Mouse (Mus musculus) ovary, postnatal 36 days (tissue): ENCODE data around the gene Tomm6.
A peak's percentile ranks its signal among the peaks of the same experiment; 100 is the strongest.

ENCODE experiments used
- DNase-seq: peaks from one replicate; pipeline ENCODE4 v3.0.0; 2022; ENCODE audit warnings: low spot score, mixed read lengths

The Tomm6 gene

GRCm38 (mm10) chr17:47688344-47688607 lies at the start of gene Tomm6:
Gene Tomm6 (minus strand): TSS chr17:47688386.
- no peak for DNase-seq

- peak; percentile 89 for DNase-seq
These were observed 49.3 kb upstream of the Tomm6 start for GRCm38 (mm10) chr17:47737271-47738065.

- peak; percentile 97 for DNase-seq
These were observed 48.7 kb upstream of the Tomm6 start, which contains the start of gene Tfeb for GRCm38 (mm10) chr17:47736856-47737255. Gene Tfeb (plus strand): TSS chr17:47737030.

- DNase-seq, result no peak
These were observed 47.4 kb upstream of the Tomm6 start for GRCm38 (mm10) chr17:47735553-47736100.

GRCm38 (mm10) chr17:47730633-47731575 lies 42.7 kb upstream of the Tomm6 start:
- no peak for DNase-seq

- no peak for DNase-seq
These were observed 38.4 kb upstream of the Tomm6 start, which contains the start of gene Pgc for GRCm38 (mm10) chr17:47726566-47726965. Gene Pgc (plus strand): TSS chr17:47726842.

GRCm38 (mm10) chr17:47721183-47721582 lies 33.0 kb upstream of the Tomm6 start:
- no peak for DNase-seq

- DNase-seq, result no peak
These were observed 26.9 kb upstream of the Tomm6 start for GRCm38 (mm10) chr17:47715037-47715436.

GRCm38 (mm10) chr17:47712889-47713571 lies 24.8 kb upstream of the Tomm6 start:
- no peak for DNase-seq

GRCm38 (mm10) chr17:47711883-47712282 lies 23.7 kb upstream of the Tomm6 start:
- no peak for DNase-seq

GRCm38 (mm10) chr17:47710036-47710435 lies 21.9 kb upstream of the Tomm6 start:
- DNase-seq, result no peak

- no peak for DNase-seq
These were observed 20.8 kb upstream of the Tomm6 start for GRCm38 (mm10) chr17:47708972-47709371.

GRCm38 (mm10) chr17:47707961-47708360 lies 19.8 kb upstream of the Tomm6 start:
- no peak for DNase-seq

- no peak for DNase-seq
These were observed 18.0 kb upstream of the Tomm6 start for GRCm38 (mm10) chr17:47706196-47706595.

GRCm38 (mm10) chr17:47704692-47705091 lies 16.5 kb upstream of the Tomm6 start:
- no peak for DNase-seq

- DNase-seq, result no peak
These were observed 15.4 kb upstream of the Tomm6 start for GRCm38 (mm10) chr17:47703556-47703955.

GRCm38 (mm10) chr17:47702548-47703345 lies 14.6 kb upstream of the Tomm6 start:
- DNase-seq, result no peak

GRCm38 (mm10) chr17:47701793-47702192 lies 13.6 kb upstream of the Tomm6 start:
- no peak for DNase-seq

- DNase-seq, result no peak
These were observed 10.9 kb upstream of the Tomm6 start for GRCm38 (mm10) chr17:47699055-47699454.

GRCm38 (mm10) chr17:47698156-47698555 lies 10.0 kb upstream of the Tomm6 start:
- DNase-seq, result no peak

- DNase-seq, result no peak
These were observed 7.1 kb upstream of the Tomm6 start for GRCm38 (mm10) chr17:47695337-47695710.
